Mouse (Mus musculus): Measurements from ENCODE around the gene Gm37240. TPM values are rescaled to one million over a fixed set of nuclear protein-coding genes. Genes with fewer than 3 reads are reported as not detected.
"Not testable (repeated sequence)": the region's sequence is repeated elsewhere in the genome, so short reads cannot be mapped to it uniquely, and the experiment has no call there.

The Gm37240 gene
- total RNA-seq, 1 experiment from 2014 or later = 4.2 TPM

- DNase-seq = no peak
These were observed 314.0 kb downstream of the Gm37240 start for GRCm38 (mm10) chr3:85573216-85573863.

GRCm38 (mm10) chr3:85572502-85572901 is 314.8 kb downstream of the Gm37240 start:
- not testable (repeated sequence) for DNase-seq

- peak; percentile 73 for DNase-seq
These were observed 316.0 kb downstream of the Gm37240 start for GRCm38 (mm10) chr3:85571276-85571675.

GRCm38 (mm10) chr3:85564603-85565002 is 322.7 kb downstream of the Gm37240 start:
- DNase-seq = no peak

- DNase-seq = no peak
These were observed 333.5 kb downstream of the Gm37240 start for GRCm38 (mm10) chr3:85553731-85554277.

GRCm38 (mm10) chr3:85551352-85551751 is 336.0 kb downstream of the Gm37240 start:
- no peak for DNase-seq

- DNase-seq = no peak
These were observed 337.0 kb downstream of the Gm37240 start for GRCm38 (mm10) chr3:85550312-85550711.

GRCm38 (mm10) chr3:85543652-85544051 is 343.7 kb downstream of the Gm37240 start:
- no peak for DNase-seq

- no peak for DNase-seq
These were observed 344.6 kb downstream of the Gm37240 start for GRCm38 (mm10) chr3:85542765-85543164.

GRCm38 (mm10) chr3:85535621-85536520 is 351.4 kb downstream of the Gm37240 start:
- DNase-seq = no peak

GRCm38 (mm10) chr3:85535042-85535441 is 352.3 kb downstream of the Gm37240 start:
- DNase-seq = no peak

- DNase-seq = no peak
These were observed 354.9 kb downstream of the Gm37240 start for GRCm38 (mm10) chr3:85532376-85532775.

- DNase-seq = no peak
These were observed 356.6 kb downstream of the Gm37240 start for GRCm38 (mm10) chr3:85530601-85531161.

GRCm38 (mm10) chr3:85521311-85521907 is 365.9 kb downstream of the Gm37240 start:
- DNase-seq = no peak

GRCm38 (mm10) chr3:85518668-85519067 is 368.6 kb downstream of the Gm37240 start:
- peak; percentile 19 for DNase-seq

- DNase-seq = no peak
These were observed 369.2 kb downstream of the Gm37240 start for GRCm38 (mm10) chr3:85518072-85518471.

- no peak for DNase-seq
These were observed 370.4 kb downstream of the Gm37240 start for GRCm38 (mm10) chr3:85516739-85517396.

- no peak for DNase-seq
These were observed 372.6 kb downstream of the Gm37240 start for GRCm38 (mm10) chr3:85514700-85515099.

- DNase-seq = no peak
These were observed 378.5 kb downstream of the Gm37240 start for GRCm38 (mm10) chr3:85508717-85509279.

GRCm38 (mm10) chr3:85500096-85500495 is 387.2 kb downstream of the Gm37240 start:
- no peak for DNase-seq

- no peak for DNase-seq
These were observed 391.2 kb downstream of the Gm37240 start for GRCm38 (mm10) chr3:85496146-85496545.

Measured in adrenal gland, postnatal 14 days (tissue).